Mouse (Mus musculus) gastrocnemius, postnatal 4 days (tissue): ENCODE measurements at regions not wholly inside any gene's neighbourhood (a gene's known extent, or its start where the extent isn't known, plus 50 kb on each side); places are given as distances from the start of the nearest gene placed in this dataset.

Experiments
- DNase-seq, 2 experiments: peaks; one replicate each; pipeline ENCODE4 v3.0.0; 2021 to 2022; ENCODE audit warnings: low spot score in 2 of 2, mixed read lengths in 2 of 2

GRCm38 (mm10) chr2:131740456-131740855, 119.1 kb downstream of the Erv3 start:
- DNase-seq, result no peak

- DNase-seq, result no peak
These were observed 120.5 kb downstream of the Erv3 start for GRCm38 (mm10) chr2:131739022-131739421.

- no peak for DNase-seq
These were observed 124.7 kb downstream of the Erv3 start for GRCm38 (mm10) chr2:131734740-131735378.

- no peak for DNase-seq
These were observed 133.0 kb downstream of the Erv3 start for GRCm38 (mm10) chr2:131726533-131726932.

GRCm38 (mm10) chr2:131721631-131722545, 137.7 kb downstream of the Erv3 start:
- DNase-seq, result no peak

GRCm38 (mm10) chr2:131717561-131717960, 142.0 kb downstream of the Erv3 start:
- no peak for DNase-seq

- no peak for DNase-seq
These were observed 142.7 kb downstream of the Erv3 start for GRCm38 (mm10) chr2:131716841-131717240.

GRCm38 (mm10) chr2:131715381-131715780, 144.2 kb downstream of the Erv3 start:
- no peak for DNase-seq

- no peak for DNase-seq
These were observed 147.7 kb downstream of the Erv3 start for GRCm38 (mm10) chr2:131711886-131712285.

GRCm38 (mm10) chr2:131706565-131706964, 144.5 kb upstream of the Adra1d start:
- DNase-seq, result no peak

- no peak for DNase-seq
These were observed 142.3 kb upstream of the Adra1d start for GRCm38 (mm10) chr2:131704406-131704805.

GRCm38 (mm10) chr2:131702146-131702545, 140.1 kb upstream of the Adra1d start:
- no peak for DNase-seq

- DNase-seq, result no peak
These were observed 137.7 kb upstream of the Adra1d start for GRCm38 (mm10) chr2:131699798-131700197.

GRCm38 (mm10) chr2:131698008-131698965, 136.2 kb upstream of the Adra1d start:
- no peak for DNase-seq

GRCm38 (mm10) chr2:131696307-131696706, 134.2 kb upstream of the Adra1d start:
- no peak for DNase-seq

- no peak for DNase-seq
These were observed 127.9 kb upstream of the Adra1d start for GRCm38 (mm10) chr2:131689996-131690395.

- no peak for DNase-seq
These were observed 126.2 kb upstream of the Adra1d start for GRCm38 (mm10) chr2:131688282-131688681.

- DNase-seq, result no peak
These were observed 125.4 kb upstream of the Adra1d start for GRCm38 (mm10) chr2:131687449-131687848.

GRCm38 (mm10) chr2:131686748-131687147, 124.7 kb upstream of the Adra1d start:
- peak in 1 of 2 experiments; percentile 42 for DNase-seq

GRCm38 (mm10) chr2:131685326-131685725, 123.2 kb upstream of the Adra1d start:
- DNase-seq, result no peak

- no peak for DNase-seq
These were observed 121.7 kb upstream of the Adra1d start for GRCm38 (mm10) chr2:131683734-131684133.
